Mouse (Mus musculus): ENCODE measurements at regions not wholly inside any gene's neighbourhood (a gene's known extent, or its start where the extent isn't known, plus 50 kb on each side); places are given as distances from the start of the nearest gene placed in this dataset.

DNA sequence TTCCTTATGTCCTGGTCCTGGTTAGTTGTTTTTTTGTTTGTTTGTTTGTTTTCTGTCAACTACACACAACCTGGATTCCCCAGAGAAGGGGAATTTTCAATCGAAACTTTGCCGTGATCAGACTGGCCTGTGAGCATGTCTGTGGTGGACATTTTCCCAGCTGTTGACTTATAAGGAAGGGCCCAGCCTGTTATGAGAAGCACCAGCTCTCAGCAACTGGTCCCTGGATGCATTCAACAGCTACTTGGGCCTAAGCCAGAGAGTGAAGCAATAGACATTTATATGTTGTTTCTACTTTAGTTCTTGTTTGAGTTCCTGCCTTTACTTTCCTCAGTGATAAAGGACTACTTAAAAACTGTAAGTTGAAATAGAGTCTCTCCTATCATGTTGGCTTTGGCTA lies 309.0 kb downstream of the Btg1 start:
- no peak for ATAC-seq (replicated peaks; ENCODE audit: insufficient number of reproducible peaks, low FRiP score, low TSS enrichment)
- H3K27me3 ChIP-seq (ENCODE audit: control insufficient read depth, insufficient read depth, low read length), result no peaks in the 10 kb centered on the region
- 86% methylated on average over 2 of the region's 2 CpGs for WGBS (ENCODE audit: insufficient replicate concordance)
- H3K36me3 ChIP-seq (ENCODE audit: control insufficient read depth, insufficient read depth, low read length), result no peaks in the 10 kb centered on the region
- H3K9ac ChIP-seq (ENCODE audit: low read depth, low read length), result no peak overlapping the region
- no peaks in the 10 kb centered on the region for H3K9me3 ChIP-seq (replicated peaks; ENCODE audit: control insufficient read depth, low read length)
- H3K4me3 ChIP-seq (ENCODE audit: low read depth, low read length), result no peak overlapping the region
- H3K4me2 ChIP-seq, result no peak overlapping the region
- no peak overlapping the region for H3K27ac ChIP-seq (ENCODE audit: low read depth, low read length)
- no peaks in the 10 kb centered on the region for H3K4me1 ChIP-seq (ENCODE audit: control insufficient read depth, insufficient read depth, low read length)

DNA sequence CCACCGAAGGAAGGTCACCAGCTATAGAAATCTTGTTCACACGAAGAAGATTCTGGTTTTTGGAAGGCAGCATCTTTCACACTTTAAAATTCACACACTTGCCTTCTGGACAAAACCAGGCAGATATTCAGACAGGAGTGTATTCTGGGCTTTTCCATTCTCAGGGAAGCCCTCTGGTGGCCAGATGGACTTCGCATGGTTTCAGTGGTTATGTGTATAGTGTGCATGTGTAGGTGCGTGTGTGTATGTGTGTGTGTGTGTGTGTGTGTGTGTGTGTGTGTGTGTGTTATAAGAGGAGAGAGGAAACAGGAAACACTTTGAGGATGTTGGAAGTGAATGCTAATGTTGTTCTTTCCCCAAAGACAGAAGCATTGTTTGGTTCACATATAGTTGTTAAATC lies 317.9 kb downstream of the Btg1 start:
- Histone ChIP-seq H3K27me3 (ENCODE audit: control insufficient read depth, insufficient read depth, low read length) (no peaks in the 10 kb centered on the region), H3K36me3 (ENCODE audit: control insufficient read depth, insufficient read depth, low read length) (no peaks in the 10 kb centered on the region), H3K4me1 (ENCODE audit: control insufficient read depth, insufficient read depth, low read length) (no peaks in the 10 kb centered on the region), H3K27ac (ENCODE audit: low read depth, low read length) (no peak overlapping the region), H3K4me2 (no peak overlapping the region), H3K9me3 (replicated peaks; ENCODE audit: control insufficient read depth, low read length) (no peaks in the 10 kb centered on the region), H3K9ac (ENCODE audit: low read depth, low read length) (no peak overlapping the region), H3K4me3 (ENCODE audit: low read depth, low read length) (no peak overlapping the region)
- no peak for ATAC-seq (replicated peaks; ENCODE audit: insufficient number of reproducible peaks, low FRiP score, low TSS enrichment)
- 79% methylated on average over 4 of the region's 4 CpGs for WGBS (ENCODE audit: insufficient replicate concordance)

DNA sequence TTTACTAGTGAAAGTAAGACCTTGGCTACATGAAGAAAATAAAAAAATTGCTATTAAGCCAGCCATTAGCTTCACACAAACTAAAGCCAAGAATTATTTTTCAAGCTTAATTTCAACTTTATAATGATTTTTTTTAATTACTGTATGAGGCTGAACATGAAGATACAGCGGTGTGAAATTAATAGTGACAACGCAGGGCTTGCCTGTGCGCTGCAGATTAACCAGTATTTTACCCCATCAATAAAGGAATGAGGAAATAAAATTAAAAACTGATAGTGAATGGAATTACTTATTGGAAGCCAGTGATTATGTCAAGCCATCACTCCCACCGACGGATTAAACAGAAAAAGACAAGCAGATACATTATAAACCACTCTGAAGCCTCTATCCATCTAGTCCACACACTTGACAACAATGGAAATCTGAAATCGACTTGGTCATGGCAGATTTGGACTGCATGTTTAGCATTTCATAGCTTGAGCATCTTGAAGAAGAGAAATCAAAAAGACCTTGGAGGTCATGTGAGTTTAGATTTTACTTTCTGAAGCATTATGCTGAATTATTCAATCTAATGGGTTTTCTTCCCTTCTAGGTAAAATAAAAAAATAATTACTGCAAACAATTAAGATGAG lies 324.2 kb downstream of the Btg1 start:
- Histone ChIP-seq H3K4me3 (ENCODE audit: low read depth, low read length) (no peak overlapping the region), H3K27ac (ENCODE audit: low read depth, low read length) (no peak overlapping the region), H3K4me1 (ENCODE audit: control insufficient read depth, insufficient read depth, low read length) (no peaks in the 10 kb centered on the region), H3K27me3 (ENCODE audit: control insufficient read depth, insufficient read depth, low read length) (no peaks in the 10 kb centered on the region), H3K36me3 (ENCODE audit: control insufficient read depth, insufficient read depth, low read length) (no peaks in the 10 kb centered on the region), H3K9ac (ENCODE audit: low read depth, low read length) (no peak overlapping the region), H3K9me3 (replicated peaks; ENCODE audit: control insufficient read depth, low read length) (no peaks in the 10 kb centered on the region), H3K4me2 (no peak overlapping the region)
- ATAC-seq (replicated peaks; ENCODE audit: insufficient number of reproducible peaks, low FRiP score, low TSS enrichment), result no peak
- 84% methylated on average over 6 of the region's 6 CpGs for WGBS (ENCODE audit: insufficient replicate concordance)

DNA sequence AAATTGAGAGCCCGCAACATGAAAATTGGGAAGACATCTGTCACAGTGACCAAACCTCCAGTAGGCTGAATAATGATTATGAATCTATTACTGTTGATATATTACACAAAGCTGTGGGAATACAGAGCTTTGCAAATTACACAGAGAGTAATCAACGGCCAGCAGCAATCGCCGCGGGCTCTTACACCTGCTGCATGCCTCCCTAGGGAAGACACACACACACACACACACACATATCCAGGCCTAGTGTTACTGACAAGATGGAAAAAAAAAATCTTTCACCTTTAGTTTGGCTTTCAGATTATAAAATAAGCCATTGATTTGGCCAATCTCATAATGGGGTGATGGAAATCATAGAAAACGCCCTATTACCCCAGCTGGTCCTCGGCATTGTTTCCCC lies 327.4 kb downstream of the Btg1 start:
- Histone ChIP-seq H3K27ac (ENCODE audit: low read depth, low read length) (no peak overlapping the region), H3K4me2 (no peak overlapping the region), H3K36me3 (ENCODE audit: control insufficient read depth, insufficient read depth, low read length) (no peaks in the 10 kb centered on the region), H3K9ac (ENCODE audit: low read depth, low read length) (no peak overlapping the region), H3K4me1 (ENCODE audit: control insufficient read depth, insufficient read depth, low read length) (no peaks in the 10 kb centered on the region), H3K27me3 (ENCODE audit: control insufficient read depth, insufficient read depth, low read length) (no peaks in the 10 kb centered on the region), H3K4me3 (ENCODE audit: low read depth, low read length) (no peak overlapping the region), H3K9me3 (replicated peaks; ENCODE audit: control insufficient read depth, low read length) (no peaks in the 10 kb centered on the region)
- 92% methylated on average over 7 of the region's 7 CpGs for WGBS (ENCODE audit: insufficient replicate concordance)
- ATAC-seq (replicated peaks; ENCODE audit: insufficient number of reproducible peaks, low FRiP score, low TSS enrichment), result no peak

DNA sequence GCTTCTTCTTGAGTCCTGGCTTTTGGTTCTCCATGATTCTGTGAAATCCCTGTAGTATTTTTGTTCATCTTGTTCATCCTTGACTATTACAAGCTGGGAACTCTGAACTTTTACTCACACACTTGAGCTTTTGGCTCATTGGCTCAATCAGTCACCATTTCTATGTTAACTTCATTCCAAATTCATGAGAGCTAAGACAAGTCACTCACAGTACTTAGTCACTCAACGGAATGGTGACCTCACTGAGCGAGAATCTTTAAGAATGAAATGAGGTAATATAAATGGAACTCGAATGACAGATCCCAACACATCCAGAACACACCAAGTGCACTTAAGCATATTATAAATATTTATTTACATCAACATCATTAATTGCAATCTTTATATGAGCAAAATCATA lies 331.2 kb downstream of the Btg1 start:
- H3K27me3 ChIP-seq (ENCODE audit: control insufficient read depth, insufficient read depth, low read length), result no peaks in the 10 kb centered on the region
- H3K4me1 ChIP-seq (ENCODE audit: control insufficient read depth, insufficient read depth, low read length), result no peaks in the 10 kb centered on the region
- no peak overlapping the region for H3K27ac ChIP-seq (ENCODE audit: low read depth, low read length)
- no peaks in the 10 kb centered on the region for H3K36me3 ChIP-seq (ENCODE audit: control insufficient read depth, insufficient read depth, low read length)
- H3K4me2 ChIP-seq, result no peak overlapping the region
- H3K4me3 ChIP-seq (ENCODE audit: low read depth, low read length), result no peak overlapping the region
- ATAC-seq (replicated peaks; ENCODE audit: insufficient number of reproducible peaks, low FRiP score, low TSS enrichment), result no peak
- no peak overlapping the region for H3K9ac ChIP-seq (ENCODE audit: low read depth, low read length)
- no peaks in the 10 kb centered on the region for H3K9me3 ChIP-seq (replicated peaks; ENCODE audit: control insufficient read depth, low read length)
- WGBS (ENCODE audit: insufficient replicate concordance), result 75% methylated on average over 3 of the region's 3 CpGs

DNA sequence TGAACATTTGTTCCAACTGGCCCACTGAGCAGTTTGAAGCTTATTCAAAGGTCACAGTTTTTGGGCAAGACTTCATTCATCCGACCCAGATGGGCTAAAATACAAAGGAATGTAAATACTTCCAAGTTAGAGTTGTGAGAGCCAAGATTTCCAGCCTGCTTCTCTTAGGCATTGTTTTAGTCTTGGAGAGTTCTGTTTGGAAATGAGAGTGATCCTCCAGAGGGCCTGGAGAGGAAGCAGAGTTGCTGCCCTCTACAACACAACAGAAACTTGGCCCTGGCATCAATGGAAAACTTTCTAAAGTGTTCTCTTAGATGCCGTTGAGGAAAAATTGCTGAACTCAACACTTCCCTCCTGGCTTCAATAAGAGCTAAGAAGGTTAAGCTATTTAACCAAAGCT lies 332.1 kb downstream of the Btg1 start:
- ATAC-seq (replicated peaks; ENCODE audit: insufficient number of reproducible peaks, low FRiP score, low TSS enrichment), result no peak
- H3K36me3 ChIP-seq (ENCODE audit: control insufficient read depth, insufficient read depth, low read length), result no peaks in the 10 kb centered on the region
- no peak overlapping the region for H3K4me3 ChIP-seq (ENCODE audit: low read depth, low read length)
- no peaks in the 10 kb centered on the region for H3K9me3 ChIP-seq (replicated peaks; ENCODE audit: control insufficient read depth, low read length)
- 63% methylated on average over 2 of the region's 2 CpGs for WGBS (ENCODE audit: insufficient replicate concordance)
- H3K27ac ChIP-seq (ENCODE audit: low read depth, low read length), result no peak overlapping the region
- H3K27me3 ChIP-seq (ENCODE audit: control insufficient read depth, insufficient read depth, low read length), result no peaks in the 10 kb centered on the region
- H3K9ac ChIP-seq (ENCODE audit: low read depth, low read length), result no peak overlapping the region
- no peak overlapping the region for H3K4me2 ChIP-seq
- H3K4me1 ChIP-seq (ENCODE audit: control insufficient read depth, insufficient read depth, low read length), result no peaks in the 10 kb centered on the region

DNA sequence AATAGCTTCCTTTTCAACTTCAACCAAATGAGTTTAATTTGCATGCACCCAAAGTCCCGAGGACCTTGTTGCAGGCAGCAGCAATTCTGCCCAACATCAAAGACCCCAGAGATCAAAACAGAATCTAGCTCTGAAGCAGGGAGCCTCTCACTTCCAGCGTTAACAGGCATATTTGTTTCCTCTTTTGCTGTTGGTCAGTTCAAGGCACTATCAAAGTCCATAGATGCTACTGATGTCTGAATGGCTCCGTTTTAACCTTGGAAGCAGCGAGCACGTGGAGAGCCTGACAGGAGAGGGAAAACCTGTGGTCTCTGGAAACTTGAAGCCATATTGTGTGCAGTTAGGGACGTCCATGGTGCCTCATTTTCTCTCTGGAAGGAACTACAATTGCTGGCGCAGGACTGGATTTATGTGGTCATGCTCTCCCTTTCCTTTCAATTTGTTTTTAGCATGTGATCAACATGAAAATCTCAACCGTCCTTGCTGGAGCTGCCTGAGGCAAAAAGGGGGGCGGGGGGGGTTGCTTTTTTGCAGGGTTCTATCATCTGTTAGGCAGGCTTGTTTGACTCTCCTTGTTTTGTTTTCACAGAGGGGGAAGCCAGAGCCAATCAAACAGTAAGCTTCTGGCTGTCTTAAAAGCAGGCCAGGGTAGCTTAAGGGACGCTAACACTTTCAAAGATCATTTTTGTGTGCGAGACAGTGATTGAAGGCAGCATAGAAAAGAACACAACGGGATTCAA lies 338.4 kb downstream of the Btg1 start:
- no peak for ATAC-seq (replicated peaks; ENCODE audit: insufficient number of reproducible peaks, low FRiP score, low TSS enrichment)

DNA sequence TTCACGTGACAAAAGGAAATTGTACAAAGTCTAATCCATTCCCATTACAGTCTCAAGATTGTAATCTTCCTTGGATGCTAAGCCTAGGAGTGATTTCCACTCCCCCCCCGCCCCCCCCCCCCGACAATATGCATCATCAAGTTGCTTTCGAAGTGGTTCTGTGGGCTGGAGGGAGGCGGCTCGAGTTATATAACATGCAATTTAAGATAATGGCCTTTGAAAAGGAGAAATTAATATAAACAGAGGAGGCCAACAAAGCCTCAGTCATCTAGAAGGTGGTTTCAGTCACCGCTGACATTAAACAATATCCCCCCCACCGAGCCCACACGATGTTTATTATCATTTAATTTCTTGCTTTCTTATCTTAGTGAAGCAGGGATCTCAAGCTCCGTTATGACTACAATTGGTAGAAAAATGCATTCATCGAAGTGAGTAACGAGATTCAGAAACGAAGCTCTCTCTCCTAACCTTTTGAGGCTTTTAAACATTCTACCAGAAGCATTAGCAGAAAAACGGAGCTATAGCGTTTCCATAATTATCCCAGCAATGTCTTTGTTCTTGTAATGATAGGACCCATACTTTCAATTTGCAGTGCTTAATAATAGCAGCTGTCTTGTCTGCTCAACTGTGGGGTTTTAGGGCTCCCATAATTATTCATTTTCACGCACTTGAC lies 339.1 kb downstream of the Btg1 start:
- WGBS (ENCODE audit: insufficient replicate concordance), result 56% methylated on average over 16 of the region's 16 CpGs
- ATAC-seq (replicated peaks; ENCODE audit: insufficient number of reproducible peaks, low FRiP score, low TSS enrichment), result no peak
- Histone ChIP-seq H3K9ac (ENCODE audit: low read depth, low read length) (no peak overlapping the region), H3K9me3 (replicated peaks; ENCODE audit: control insufficient read depth, low read length) (no peaks in the 10 kb centered on the region), H3K27ac (ENCODE audit: low read depth, low read length) (no peak overlapping the region), H3K27me3 (ENCODE audit: control insufficient read depth, insufficient read depth, low read length) (no peaks in the 10 kb centered on the region), H3K4me3 (ENCODE audit: low read depth, low read length) (no peak overlapping the region), H3K4me2 (no peak overlapping the region), H3K4me1 (ENCODE audit: control insufficient read depth, insufficient read depth, low read length) (no peaks in the 10 kb centered on the region), H3K36me3 (ENCODE audit: control insufficient read depth, insufficient read depth, low read length) (no peaks in the 10 kb centered on the region)

More for the DNA sequence above, 338.4 kb downstream of the Btg1 start:
- H3K4me3 ChIP-seq (ENCODE audit: low read depth, low read length), result no peak overlapping the region
- H3K4me1 ChIP-seq (ENCODE audit: control insufficient read depth, insufficient read depth, low read length), result no peaks in the 10 kb centered on the region
- H3K9me3 ChIP-seq (replicated peaks; ENCODE audit: control insufficient read depth, low read length), result no peaks in the 10 kb centered on the region
- H3K27ac ChIP-seq (ENCODE audit: low read depth, low read length), result no peak overlapping the region
- no peaks in the 10 kb centered on the region for H3K27me3 ChIP-seq (ENCODE audit: control insufficient read depth, insufficient read depth, low read length)
- WGBS (ENCODE audit: insufficient replicate concordance), result 46% methylated on average over 12 of the region's 12 CpGs
- no peak overlapping the region for H3K9ac ChIP-seq (ENCODE audit: low read depth, low read length)
- H3K4me2 ChIP-seq, result no peak overlapping the region
- no peaks in the 10 kb centered on the region for H3K36me3 ChIP-seq (ENCODE audit: control insufficient read depth, insufficient read depth, low read length)

Measured in heart, embryonic 11.5 days (tissue).